Mouse (Mus musculus) activated CD4-positive, CD25-positive, alpha-beta regulatory T cell, adult 4 months (primary cell): ENCODE data around the gene Selenom. TPM values are rescaled to one million over a fixed set of nuclear protein-coding genes. Genes with fewer than 3 reads are reported as not detected.

Source experiments
- ATAC-seq: one replicate; pipeline ENCODE4 v1.8.0; 2017
- polyA plus RNA-seq, 2 experiments: library from polyadenylated mRNA; unstranded; fragments of 100-300 nt; shearing (Covaris generic); gene quantifications; one replicate each; pipeline ENCODE4 v1.2.1; 2017

The Selenom gene
- polyA plus RNA-seq = 1 to 10 TPM; 5.2 to 8.0 TPM

GRCm38 (mm10) chr11:3514529-3515054 lies at the start of gene Selenom:
Selenom (plus strand) TSS chr11:3514684.
- ATAC-seq = peak; percentile 85

- no peak for ATAC-seq
Measured at GRCm38 (mm10) chr11:3471448-3471850, 43.0 kb upstream of the Selenom start.

GRCm38 (mm10) chr11:3472484-3472883 lies 42.0 kb upstream of the Selenom start:
- peak; percentile 52 for ATAC-seq

DNA sequence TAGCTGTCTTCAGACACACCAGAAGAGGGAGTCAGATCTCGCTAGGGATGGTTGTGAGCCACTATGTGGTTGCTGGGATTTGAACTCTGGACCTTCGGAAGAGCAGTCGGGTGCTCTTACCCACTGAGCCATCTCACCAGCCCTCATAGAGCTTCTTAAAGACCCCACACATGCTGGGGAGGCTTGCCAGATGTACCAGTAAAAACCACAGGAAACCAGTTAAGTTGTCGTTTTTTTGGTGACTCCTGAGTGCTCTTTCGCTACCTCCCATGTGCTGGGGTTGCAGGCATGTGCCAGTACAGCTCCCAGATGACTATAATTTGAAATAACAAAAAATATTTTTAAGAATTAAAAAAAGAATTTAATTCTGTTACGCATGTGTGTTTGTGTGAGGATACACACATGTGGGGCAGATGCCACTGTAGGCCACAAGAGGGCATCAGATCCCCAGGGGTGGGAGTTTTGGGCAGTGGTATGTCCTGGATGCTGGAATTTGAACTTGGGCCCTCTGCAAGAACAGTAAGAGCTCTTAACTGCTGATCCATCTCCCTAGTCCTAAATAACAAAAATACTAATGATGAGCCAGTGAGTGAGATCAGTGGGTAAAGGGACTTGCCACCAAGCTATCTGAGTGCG lies 39.9 kb upstream of the Selenom start:
- ATAC-seq = no peak

DNA sequence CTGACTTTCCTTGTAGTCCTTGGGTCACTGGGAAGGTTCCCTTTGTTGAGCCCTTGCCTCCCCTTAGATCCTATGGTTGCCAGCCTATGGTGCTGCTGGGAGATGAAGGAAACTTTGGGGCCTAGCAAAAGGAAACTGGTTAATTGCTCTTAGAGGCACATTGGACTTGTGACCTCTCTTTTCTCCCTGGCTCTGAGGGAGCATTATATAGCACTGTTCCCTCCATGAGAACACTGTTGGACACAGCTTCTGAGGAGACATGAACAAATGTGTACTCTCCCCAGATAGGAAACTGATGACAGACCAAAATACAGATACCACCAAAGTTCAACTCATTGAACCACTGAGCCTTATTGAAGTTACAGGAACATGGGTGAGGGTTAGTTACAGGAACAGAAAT lies 39.0 kb upstream of the Selenom start:
- no peak for ATAC-seq

DNA sequence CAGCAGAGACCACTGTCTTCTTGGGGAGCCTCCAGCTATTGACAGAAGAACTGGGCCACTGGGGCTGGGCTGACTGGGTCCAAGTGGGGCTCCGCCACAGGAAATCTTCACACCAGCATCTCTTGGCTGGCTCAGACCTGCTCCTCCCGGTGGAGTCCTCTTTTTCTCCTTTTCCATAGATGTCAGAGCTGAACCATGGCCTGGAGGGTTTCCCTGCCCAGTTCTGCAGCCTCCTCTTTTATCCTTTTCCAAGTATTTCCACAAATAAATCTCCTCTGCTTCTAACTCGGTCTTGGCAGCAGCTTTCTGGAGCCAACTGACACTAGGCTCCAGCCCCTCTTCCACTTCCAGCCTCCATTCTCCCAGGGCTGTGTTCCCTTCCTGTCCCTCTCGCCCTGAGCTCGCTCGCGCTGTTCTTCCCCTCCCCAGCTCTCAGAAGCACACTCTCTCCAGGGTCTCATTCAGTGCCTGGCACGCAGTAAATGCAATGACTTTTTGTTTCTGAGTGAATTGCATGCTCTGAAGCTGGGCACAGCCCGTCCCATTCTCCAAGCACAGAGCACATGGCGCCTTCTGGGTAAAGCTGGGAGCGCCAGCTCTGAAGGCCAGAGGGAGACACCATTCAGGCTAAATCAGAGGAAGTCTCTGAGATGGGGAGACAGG lies 30.4 kb upstream of the Selenom start:
- no peak for ATAC-seq

GRCm38 (mm10) chr11:3486349-3486748 lies 28.1 kb upstream of the Selenom start:
- no peak for ATAC-seq

DNA sequence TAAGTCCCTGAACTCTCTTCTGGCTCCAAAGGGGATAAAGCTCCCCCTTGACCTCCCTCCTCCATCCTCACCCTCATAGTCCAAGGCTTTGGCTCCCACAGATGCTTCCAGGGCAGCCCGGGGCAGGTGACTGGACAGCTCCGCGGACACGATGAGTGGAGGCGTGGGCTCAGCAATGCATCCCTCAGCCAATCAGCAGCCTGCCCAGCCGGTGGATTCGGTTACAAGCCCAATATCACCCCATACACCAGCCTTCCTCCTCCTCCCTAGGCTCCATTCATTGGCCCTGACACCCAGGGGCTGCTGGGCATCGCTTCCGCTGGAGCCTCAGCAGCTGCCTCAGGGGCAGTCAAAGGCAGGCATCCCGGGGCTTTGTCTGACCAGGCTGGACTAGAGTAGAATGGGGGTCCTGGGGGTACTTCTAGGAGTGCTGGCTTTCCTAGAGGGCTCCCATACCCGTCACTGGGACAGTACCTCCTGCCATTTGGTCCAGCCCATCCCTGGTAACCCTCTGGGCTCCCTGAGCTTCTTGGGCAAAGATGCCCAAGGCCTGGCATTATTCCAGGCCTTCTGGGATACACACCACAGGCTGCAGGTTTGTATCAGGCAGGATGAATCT lies 26.4 kb upstream of the Selenom start, which contains the start of gene Pla2g3:
Gene Pla2g3 (plus strand): TSS at position 333 of the 619 bp plus-strand sequence.
- no peak for ATAC-seq

- ATAC-seq = no peak
Measured at GRCm38 (mm10) chr11:3489036-3489435, 25.4 kb upstream of the Selenom start.

DNA sequence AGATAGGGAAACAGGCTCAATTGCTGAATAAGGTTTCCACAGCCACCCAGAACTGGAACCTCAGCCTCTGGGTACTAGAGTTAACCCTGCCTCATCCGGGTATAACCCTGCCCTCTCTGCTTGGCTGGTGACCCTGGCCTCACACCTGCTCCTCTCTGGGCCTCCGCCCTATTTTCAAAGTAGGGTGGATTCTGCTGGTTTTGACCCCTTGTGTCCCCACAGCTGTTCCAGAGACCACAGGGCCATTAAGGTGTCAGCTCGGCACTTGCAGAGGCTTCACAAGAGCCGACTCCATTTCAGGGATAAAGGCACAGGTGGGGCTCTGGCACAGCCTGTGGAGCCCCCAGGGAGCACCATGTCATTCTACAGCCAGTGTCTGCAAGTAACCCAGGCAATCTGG lies 21.7 kb upstream of the Selenom start:
- ATAC-seq = no peak

DNA sequence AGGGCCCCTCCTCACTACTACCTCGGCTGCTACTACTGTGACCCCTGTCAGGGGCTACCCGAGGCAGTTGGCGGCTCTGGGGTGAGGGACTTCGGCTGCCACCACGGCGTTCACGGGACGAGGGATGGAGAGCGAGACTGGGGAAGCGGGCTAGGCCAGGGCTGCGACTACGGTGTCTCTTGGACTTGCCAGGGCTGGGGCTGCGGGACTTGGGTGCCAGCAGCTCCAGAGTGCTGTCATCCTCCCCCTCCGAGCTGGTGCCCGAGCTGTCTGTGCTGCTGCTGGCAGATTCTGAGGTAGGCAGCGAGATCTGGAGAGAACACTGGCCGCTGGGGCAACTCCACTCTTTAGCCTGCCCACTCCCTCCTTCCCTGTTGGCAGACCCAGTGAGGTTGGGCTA lies 19.6 kb upstream of the Selenom start:
- no peak for ATAC-seq

GRCm38 (mm10) chr11:3495496-3495895 lies 19.0 kb upstream of the Selenom start:
- ATAC-seq = no peak

DNA sequence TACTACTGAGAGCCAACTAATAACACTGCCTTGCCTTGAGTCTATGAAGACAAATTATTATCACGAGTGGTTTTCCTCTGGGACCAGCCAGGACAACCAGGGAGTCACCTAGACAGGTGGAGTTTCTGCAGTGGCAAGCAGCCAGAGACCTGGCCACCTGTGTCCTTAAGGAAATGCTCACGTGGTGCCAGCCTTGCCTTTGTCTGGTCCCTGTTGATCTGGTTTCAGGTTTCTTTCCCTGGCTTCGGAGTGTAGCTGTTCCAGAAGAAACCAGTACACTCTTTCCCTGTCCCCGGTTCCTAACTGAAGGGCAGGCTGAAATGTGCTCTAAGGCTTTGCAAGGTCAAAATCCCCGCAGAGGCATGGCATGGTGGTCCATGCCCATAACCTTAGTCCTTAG lies 17.7 kb upstream of the Selenom start:
- ATAC-seq = no peak

DNA sequence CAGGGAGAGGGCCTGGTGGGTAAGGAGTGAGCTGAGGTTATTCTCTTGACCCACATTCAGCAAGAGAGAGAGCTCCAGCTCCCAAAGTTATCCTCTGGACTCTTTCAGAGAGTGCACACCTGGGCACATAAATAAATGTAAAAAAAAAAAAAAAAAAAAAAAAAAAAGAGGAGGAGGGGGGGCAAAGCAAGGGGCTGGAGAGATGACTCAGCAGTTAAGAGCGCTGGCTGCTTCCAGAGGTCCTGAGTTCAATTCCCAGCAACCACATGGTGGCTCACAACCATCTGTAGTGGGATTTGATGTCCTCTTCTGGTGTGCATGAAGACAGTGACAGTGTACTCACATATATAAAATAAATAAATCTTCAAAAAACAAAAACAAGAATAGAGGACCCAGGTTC lies 17.2 kb upstream of the Selenom start:
- no peak for ATAC-seq

DNA sequence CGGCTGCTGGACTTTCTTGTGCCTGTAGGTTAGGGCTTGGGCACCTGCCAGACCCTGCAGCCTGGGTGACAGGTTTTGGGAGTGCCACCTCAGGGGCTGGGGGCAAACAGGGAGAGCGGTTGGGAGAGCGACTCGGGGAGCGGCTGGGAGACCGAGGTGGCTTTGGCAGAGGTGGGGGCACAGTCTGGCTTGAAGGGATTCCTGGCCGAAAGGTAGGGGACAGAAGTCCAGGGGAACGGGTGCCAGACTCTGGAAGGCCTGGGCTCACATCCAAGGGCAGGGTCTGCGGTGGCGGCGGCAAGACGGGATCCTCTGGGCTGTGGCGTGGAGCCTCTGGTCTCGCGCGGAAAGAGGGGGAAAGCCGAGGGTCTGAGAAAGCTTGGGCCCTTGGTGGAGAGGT lies 12.4 kb upstream of the Selenom start:
- ATAC-seq = no peak

- no peak for ATAC-seq
Measured at GRCm38 (mm10) chr11:3502459-3503072, 11.9 kb upstream of the Selenom start.

DNA sequence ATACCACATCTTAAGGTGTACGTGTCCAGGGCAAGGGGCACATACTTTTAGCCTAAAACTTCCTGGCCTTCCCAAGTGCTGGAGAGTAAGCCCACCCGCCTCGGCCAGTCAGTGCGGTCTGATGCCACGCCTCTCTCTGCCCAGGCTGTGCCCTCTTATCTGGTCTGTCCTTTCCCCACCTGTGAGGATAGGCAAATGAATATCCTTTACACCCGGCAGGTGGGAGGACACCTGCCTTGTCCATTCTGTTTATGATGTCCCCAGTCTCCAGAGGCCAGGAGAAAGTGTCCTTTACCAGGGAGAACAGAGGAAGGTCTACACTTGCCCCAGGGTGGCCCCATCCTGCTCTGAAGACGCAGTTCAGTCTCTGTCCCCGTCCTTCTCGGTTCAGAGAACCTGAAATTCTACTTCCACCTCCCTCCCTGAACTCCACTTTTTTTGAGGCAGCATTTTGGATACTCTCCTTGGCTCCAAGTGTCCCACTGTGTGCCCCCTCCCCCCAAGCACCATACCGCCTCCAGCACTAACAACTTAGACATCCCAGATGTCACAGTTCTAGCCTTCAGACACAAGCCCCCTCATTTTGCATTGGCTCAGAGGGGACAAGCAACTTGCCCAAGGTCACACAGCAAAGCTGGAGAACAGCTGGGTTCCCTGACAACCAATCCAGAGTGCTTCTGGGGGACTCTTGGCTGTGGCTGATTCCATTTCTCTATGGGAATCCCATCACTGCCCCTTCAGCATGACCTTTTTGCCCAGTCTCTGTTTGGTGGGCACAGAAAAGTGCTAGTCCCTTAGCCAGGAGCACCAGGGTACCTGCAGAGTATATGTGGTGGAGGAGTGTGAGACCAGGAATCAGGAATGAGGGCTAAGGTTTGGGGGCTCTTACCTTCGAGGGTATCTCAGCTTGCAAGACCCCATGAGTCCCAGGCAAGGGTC lies 10.5 kb upstream of the Selenom start:
- no peak for ATAC-seq

- ATAC-seq = no peak
Measured at GRCm38 (mm10) chr11:3508226-3508625, 6.3 kb upstream of the Selenom start.

- no peak for ATAC-seq
Measured at GRCm38 (mm10) chr11:3509181-3510085, 5.1 kb upstream of the Selenom start.

DNA sequence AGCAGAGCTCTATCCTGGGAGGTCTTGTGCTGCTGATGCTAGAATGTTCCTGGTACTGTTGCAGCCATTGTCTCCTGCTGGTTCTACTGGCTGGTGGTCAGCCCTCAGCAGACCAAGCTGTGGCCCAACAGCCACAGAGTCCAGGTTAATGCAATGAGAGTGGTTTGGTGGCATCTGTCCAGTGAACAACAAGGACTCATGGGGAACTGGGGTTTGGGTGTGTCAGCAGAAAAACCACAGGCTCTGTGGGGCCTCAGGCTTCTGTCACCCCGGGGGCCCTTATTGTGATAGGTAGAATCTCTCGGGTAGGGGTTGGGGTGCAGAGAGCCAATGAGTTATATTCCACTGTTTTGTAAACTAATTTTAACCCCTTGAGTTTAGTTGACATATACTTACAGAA lies 4.2 kb upstream of the Selenom start:
- no peak for ATAC-seq

DNA sequence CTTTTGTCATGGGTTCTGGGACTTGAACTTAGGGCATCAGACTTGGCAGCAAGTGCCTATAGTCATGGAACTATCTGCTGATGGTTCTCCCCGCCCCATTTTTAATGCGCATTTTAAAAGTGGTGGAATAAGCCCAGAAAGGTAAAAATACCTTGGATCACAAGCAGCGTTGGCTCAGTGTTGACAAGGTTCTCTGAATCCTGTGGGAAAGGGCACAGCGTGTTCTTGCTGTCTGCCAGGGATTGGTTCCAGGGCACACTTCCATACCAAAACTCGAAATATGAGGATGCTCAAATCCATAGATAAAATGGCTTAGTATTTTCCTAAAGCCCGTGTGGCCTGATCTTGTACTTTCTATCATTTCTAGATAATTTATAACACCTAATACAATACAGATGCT lies 1.2 kb upstream of the Selenom start:
- no peak for ATAC-seq
